8 mouse cellular contexts compared by ENCODE assay signal in genomic region chr15:96253827-96254226, GRCm38 (mm10). TPM values are rescaled to one million over a fixed set of nuclear protein-coding genes. Genes with fewer than 3 reads are reported as not detected.
DNase-seq lines count a peak whose midpoint lies in the region; ATAC-seq and TF ChIP-seq lines count a peak whose summit lies in the region.

No protein-coding gene starts in this region.

- TF ChIP-seq CTCF in liver, postnatal 0 days (IDR thresholded peaks at IDR 0.05; ENCODE audit: low read depth), result no peak
- no peak for TF ChIP-seq CTCF in cerebellum, adult 2 months (IDR thresholded peaks at IDR 0.05; ENCODE audit: borderline replicate concordance, insufficient read depth, low read depth, low read length)

- no peaks in the 10 kb centered on the region; the same call in 1 of the 2 replicates for H3K4me1 ChIP-seq in heart, embryonic 11.5 days (ENCODE audit: control insufficient read depth, insufficient read depth, low read length)
- peaks cover 0 to 26% of the 10 kb centered on the region in 2 experiments; a peak in 3 of 4 replicates for H3K4me1 ChIP-seq in ES-E14 (ENCODE audit: control insufficient read depth in 2 of 2, insufficient read depth in 2 of 2, low read length in 2 of 2, poor library complexity in 1 of 2)
- peaks cover 11% of the 10 kb centered on the region for H3K4me1 ChIP-seq in hindbrain, embryonic 13.5 days (replicated peaks)
- peaks cover 4% of the 10 kb centered on the region; the same call in 1 of the 2 replicates for H3K4me1 ChIP-seq in liver, postnatal 0 days (ENCODE audit: insufficient read depth)
- no peaks in the 10 kb centered on the region for H3K4me1 ChIP-seq in cerebellum, adult 2 months (ENCODE audit: control insufficient read depth, insufficient read depth, low read length)

- no peak for TF ChIP-seq EP300 in liver, postnatal 0 days (IDR thresholded peaks at IDR 0.05; ENCODE audit: low read depth)

- WGBS in heart, embryonic 11.5 days (ENCODE audit: insufficient replicate concordance), result 2% methylated on average over 7 of the region's 7 CpGs
- WGBS in hindbrain, embryonic 13.5 days, result 1% methylated on average over 7 of the region's 7 CpGs
- WGBS in liver, postnatal 0 days (ENCODE audit: insufficient replicate concordance), result 11% methylated on average over 7 of the region's 7 CpGs
- 2% methylated on average over 7 of the region's 7 CpGs for WGBS in cerebellum, adult 2 months

- in situ Hi-C loops in ES-E14 (cut with MboI; ENCODE audit: low sequenced_read_pairs in 2 of 2, unreplicated experiment in 2 of 2), result no loop called here

- DNase-seq in heart, adult 9 months (ENCODE audit: low spot score in 2 of 2), result no peak
- no peak for DNase-seq in ES-E14 (ENCODE audit: low read depth, low spot score)
- no peak for DNase-seq in liver, postnatal 0 days
- DNase-seq in cerebellum, adult 2 months, result no peak
- DNase-seq in natural killer cell, adult 2 months (ENCODE audit: low spot score in 2 of 2), result no peak
- DNase-seq in adrenal gland, adult (ENCODE audit: inconsistent age in 2 of 2, low spot score in 1 of 2), result no peak

- H3K27ac ChIP-seq in heart, embryonic 11.5 days (ENCODE audit: low read depth, low read length), result no peak overlapping the region
- peak overlapping the region; percentile 58; the same call in 1 of the 2 replicates for H3K27ac ChIP-seq in ES-E14 (ENCODE audit: insufficient read depth, low read depth, low read length, poor library complexity, severe bottlenecking)
- H3K27ac ChIP-seq in hindbrain, embryonic 13.5 days, result no peak overlapping the region
- H3K27ac ChIP-seq in liver, postnatal 0 days (ENCODE audit: low read depth), result no peak overlapping the region
- H3K27ac ChIP-seq in cerebellum, adult 2 months (ENCODE audit: insufficient read depth, low read length), result no peak overlapping the region

- no peaks in the 10 kb centered on the region for H3K27me3 ChIP-seq in heart, embryonic 11.5 days (ENCODE audit: control insufficient read depth, insufficient read depth, low read length)
- H3K27me3 ChIP-seq in hindbrain, embryonic 13.5 days, result no peaks in the 10 kb centered on the region
- no peaks in the 10 kb centered on the region for H3K27me3 ChIP-seq in liver, postnatal 0 days (ENCODE audit: insufficient read depth, low read length)
- H3K27me3 ChIP-seq in cerebellum, adult 2 months (ENCODE audit: control insufficient read depth, insufficient read depth, low read length), result no peaks in the 10 kb centered on the region

- ATAC-seq in heart, embryonic 11.5 days (replicated peaks; ENCODE audit: insufficient number of reproducible peaks, low FRiP score, low TSS enrichment), result no peak
- no peak for ATAC-seq in hindbrain, embryonic 13.5 days (ENCODE audit: low FRiP score)
- peak; percentile 53 for ATAC-seq in liver, postnatal 0 days

- no peaks in the 10 kb centered on the region for H3K36me3 ChIP-seq in heart, embryonic 11.5 days (ENCODE audit: control insufficient read depth, insufficient read depth, low read length)
- H3K36me3 ChIP-seq in ES-E14 (ENCODE audit: control insufficient read depth, insufficient read depth, low read length, poor library complexity, severe bottlenecking), result no peaks in the 10 kb centered on the region
- H3K36me3 ChIP-seq in hindbrain, embryonic 13.5 days, result no peaks in the 10 kb centered on the region
- H3K36me3 ChIP-seq in liver, postnatal 0 days (replicated peaks; ENCODE audit: insufficient read depth, low read length), result no peaks in the 10 kb centered on the region

- peak overlapping the region; percentile 70 for H3K4me2 ChIP-seq in heart, embryonic 11.5 days
- H3K4me2 ChIP-seq in hindbrain, embryonic 13.5 days, result peak overlapping the region; percentile 61
- H3K4me2 ChIP-seq in liver, postnatal 0 days (ENCODE audit: low read depth, low read length), result peak overlapping the region; percentile 64

- H3K4me3 ChIP-seq in heart, embryonic 11.5 days (ENCODE audit: low read depth, low read length), result peak overlapping the region; percentile 37
- peak overlapping the region; percentile 33 to 44 for H3K4me3 ChIP-seq in ES-E14 (ENCODE audit: insufficient read depth in 1 of 2, low read depth in 1 of 2, low read length in 2 of 2, poor library complexity in 1 of 2, severe bottlenecking in 1 of 2)
- H3K4me3 ChIP-seq in hindbrain, embryonic 13.5 days, result peak overlapping the region; percentile 29
- H3K4me3 ChIP-seq in liver, postnatal 0 days (ENCODE audit: low read depth, low read length), result peak overlapping the region; percentile 22; the same call in 1 of the 2 replicates
- H3K4me3 ChIP-seq in cerebellum, adult 2 months (replicated peaks; ENCODE audit: insufficient read depth, low read depth, low read length), result no peak overlapping the region

- no peaks in the 10 kb centered on the region for H3K9me3 ChIP-seq in heart, embryonic 11.5 days (replicated peaks; ENCODE audit: control insufficient read depth, low read length)
- no peaks in the 10 kb centered on the region for H3K9me3 ChIP-seq in ES-E14 (ENCODE audit: control insufficient read depth, insufficient read depth, low read depth, low read length)
- H3K9me3 ChIP-seq in hindbrain, embryonic 13.5 days, result no peaks in the 10 kb centered on the region
- H3K9me3 ChIP-seq in liver, postnatal 0 days (ENCODE audit: low read length), result no peaks in the 10 kb centered on the region

- peak overlapping the region; percentile 56 for H3K9ac ChIP-seq in heart, embryonic 11.5 days (ENCODE audit: low read depth, low read length)
- no peak overlapping the region; the same call in 1 of the 2 replicates for H3K9ac ChIP-seq in ES-E14 (ENCODE audit: insufficient read depth, low read depth, low read length, poor library complexity, severe bottlenecking)
- no peak overlapping the region for H3K9ac ChIP-seq in hindbrain, embryonic 13.5 days
- no peak overlapping the region for H3K9ac ChIP-seq in liver, postnatal 0 days (replicated peaks)

- no peak for TF ChIP-seq POLR2A in cerebellum, adult 2 months (IDR thresholded peaks at IDR 0.05; ENCODE audit: borderline replicate concordance, insufficient read depth, low read length)

TF ChIP-seq in ES-E14, 5 proteins besides CTCF, POLR2A, EP300 and RAD21:
- no peak for TF ChIP-seq MAFK (IDR thresholded peaks at IDR 0.05; ENCODE audit: insufficient read depth, low read depth, low read length)
- no peak for TF ChIP-seq ZC3H11A (IDR thresholded peaks at IDR 0.05; ENCODE audit: borderline replicate concordance, low read depth, low read length)
- no peak for TF ChIP-seq HCFC1 (IDR thresholded peaks at IDR 0.05; ENCODE audit: borderline replicate concordance, insufficient read depth, low read length)

RNA-seq across cellular contexts. Expression of gene Arid2, which starts 33.5 kb away (rescaled TPM):
- 22.0 and 22.6 TPM in 2 replicates for polyA plus RNA-seq in heart, embryonic 11.5 days (2014; fragmentation: Nextera tagmentation; extraction: Ambion mirVana)
- total RNA-seq in ES-E14 (2012; rRNA removed), result 33.0 and 33.2 TPM in 2 replicates
- polyA plus RNA-seq in hindbrain, embryonic 13.5 days (2015; fragmentation: Nextera tagmentation; extraction: Ambion mirVana), result 25.5 and 26.8 TPM in 2 replicates
- 5.5 and 5.9 TPM in 2 replicates for polyA plus RNA-seq in liver, postnatal 0 days (2015; fragmentation: Nextera tagmentation; extraction: Ambion mirVana)
- 17.6 and 18.1 TPM in 2 replicates for polyA plus RNA-seq in cerebellum, adult 2 months (2012; rRNA removed)
